Mouse (Mus musculus): Measurements from ENCODE around the gene Dennd4a. TPM values are rescaled to one million over a fixed set of nuclear protein-coding genes. Genes with fewer than 3 reads are reported as not detected.

Gene Dennd4a
- polyA plus RNA-seq, 1 experiment from 2014 or later = 9.5 TPM

GRCm38 (mm10) chr9:64791676-64792075, 19.5 kb upstream of the Dennd4a start:
- no peaks in the 10 kb centered on the region for H3K27me3 ChIP-seq (replicated peaks)

GRCm38 (mm10) chr9:64792379-64793274, 18.5 kb upstream of the Dennd4a start:
- H3K27me3 ChIP-seq (replicated peaks) = no peaks in the 10 kb centered on the region
- no peaks in the 10 kb centered on the region for H3K4me1 ChIP-seq
- no peak overlapping the region for H3K4me2 ChIP-seq
- peak; percentile 95 for ATAC-seq (ENCODE audit: insufficient read depth, low FRiP score, low read depth)
- no peak overlapping the region for H3K9ac ChIP-seq
- no peak overlapping the region for H3K4me3 ChIP-seq (replicated peaks)
- no peak overlapping the region for H3K27ac ChIP-seq
- no peaks in the 10 kb centered on the region for H3K9me3 ChIP-seq
- no peaks in the 10 kb centered on the region for H3K36me3 ChIP-seq
- 52% methylated on average over 10 of the region's 10 CpGs for WGBS

More at GRCm38 (mm10) chr9:64791676-64792075, 19.5 kb upstream of the Dennd4a start:
- Histone ChIP-seq H3K27ac (no peak overlapping the region), H3K9ac (no peak overlapping the region), H3K4me1 (no peaks in the 10 kb centered on the region), H3K36me3 (no peaks in the 10 kb centered on the region), H3K4me3 (replicated peaks) (no peak overlapping the region), H3K9me3 (no peaks in the 10 kb centered on the region), H3K4me2 (no peak overlapping the region)
- no peak for ATAC-seq (ENCODE audit: insufficient read depth, low FRiP score, low read depth)
- 46% methylated on average over 1 of the region's 1 CpGs for WGBS

GRCm38 (mm10) chr9:64793275-64793590, 17.9 kb upstream of the Dennd4a start:
- no peaks in the 10 kb centered on the region for H3K36me3 ChIP-seq
- H3K4me2 ChIP-seq = no peak overlapping the region
- no peaks in the 10 kb centered on the region for H3K9me3 ChIP-seq
- H3K9ac ChIP-seq = no peak overlapping the region
- no peak overlapping the region for H3K27ac ChIP-seq
- H3K4me1 ChIP-seq = no peaks in the 10 kb centered on the region
- H3K27me3 ChIP-seq (replicated peaks) = no peaks in the 10 kb centered on the region
- ATAC-seq (ENCODE audit: insufficient read depth, low FRiP score, low read depth) = no peak
- H3K4me3 ChIP-seq (replicated peaks) = no peak overlapping the region

DNA sequence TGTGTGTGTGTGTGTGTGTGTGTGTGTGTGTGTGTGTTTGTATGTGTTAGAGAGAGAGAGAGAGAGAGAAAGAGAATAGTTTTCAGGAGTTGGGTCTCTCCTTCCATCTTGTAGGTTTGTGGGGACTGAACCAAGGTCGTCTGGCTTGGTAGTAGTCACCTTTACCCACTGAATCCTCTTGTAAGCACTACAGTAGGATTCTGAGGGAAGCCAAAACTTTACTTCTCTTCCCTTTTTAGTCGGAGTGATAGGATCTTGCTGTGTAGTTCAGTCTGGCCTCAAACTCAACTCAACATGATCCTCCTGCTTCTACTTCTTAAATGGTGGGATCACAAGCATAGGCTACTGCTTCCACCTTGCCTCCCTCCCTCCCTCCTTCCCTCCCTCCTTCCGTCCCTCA, 17.3 kb upstream of the Dennd4a start:
- no peaks in the 10 kb centered on the region for H3K27me3 ChIP-seq (replicated peaks)

GRCm38 (mm10) chr9:64794448-64795420, 16.4 kb upstream of the Dennd4a start:
- Histone ChIP-seq H3K4me2 (no peak overlapping the region), H3K9me3 (no peaks in the 10 kb centered on the region), H3K27me3 (replicated peaks) (no peaks in the 10 kb centered on the region), H3K4me3 (replicated peaks) (no peak overlapping the region), H3K36me3 (no peaks in the 10 kb centered on the region), H3K27ac (0 out of 2 replicates have a peak overlapping the region, but pooled peaks have one; percentile 22), H3K9ac (no peak overlapping the region), H3K4me1 (no peaks in the 10 kb centered on the region)
- 72% methylated on average over 6 of the region's 6 CpGs for WGBS
- ATAC-seq (ENCODE audit: insufficient read depth, low FRiP score, low read depth) = no peak

More for the DNA sequence above, 17.3 kb upstream of the Dennd4a start:
- H3K4me2 ChIP-seq = no peak overlapping the region
- H3K4me1 ChIP-seq = no peaks in the 10 kb centered on the region
- H3K4me3 ChIP-seq (replicated peaks) = no peak overlapping the region
- H3K9ac ChIP-seq = no peak overlapping the region
- H3K36me3 ChIP-seq = no peaks in the 10 kb centered on the region
- 55% methylated on average over 3 of the region's 3 CpGs for WGBS
- no peak overlapping the region for H3K27ac ChIP-seq
- no peak for ATAC-seq (ENCODE audit: insufficient read depth, low FRiP score, low read depth)
- no peaks in the 10 kb centered on the region for H3K9me3 ChIP-seq

DNA sequence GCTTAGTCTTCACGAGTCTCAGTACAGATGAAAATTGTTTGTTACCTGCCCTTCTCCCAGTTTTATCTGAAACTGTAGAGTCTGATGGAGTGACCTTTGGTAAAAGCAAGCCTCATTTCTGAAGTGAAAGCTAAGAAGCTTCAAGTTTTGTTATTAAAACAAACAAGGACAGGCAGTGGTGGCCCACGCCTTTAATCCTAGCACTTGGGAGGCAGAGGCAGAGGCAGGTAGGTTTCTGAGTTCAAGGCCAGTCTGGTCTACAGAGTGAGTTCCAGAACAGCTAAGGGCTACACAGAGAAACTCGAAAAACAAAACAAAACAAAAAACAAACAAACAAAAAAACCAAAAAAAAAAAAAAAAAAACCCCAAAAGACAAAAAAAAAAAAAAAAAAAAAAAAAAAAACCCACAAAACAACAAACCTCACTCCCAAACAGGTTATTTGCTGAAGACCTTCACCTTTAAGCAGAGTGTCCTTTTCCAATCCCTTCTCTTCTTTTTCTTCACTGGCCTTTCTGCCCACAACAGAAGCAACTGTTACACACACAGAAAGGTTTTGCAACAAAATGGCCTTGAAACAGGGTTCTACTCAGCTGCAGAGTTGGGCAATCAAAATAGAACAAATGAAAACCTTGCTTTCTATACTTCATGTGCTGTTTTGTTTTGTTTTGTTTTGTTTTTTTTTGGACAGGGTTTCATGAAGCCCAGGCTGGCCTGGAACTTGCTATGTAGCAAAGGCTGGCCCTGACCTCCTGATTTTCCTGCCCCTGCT, 15.1 kb upstream of the Dennd4a start:
- WGBS = 66% methylated on average over 3 of the region's 3 CpGs

DNA sequence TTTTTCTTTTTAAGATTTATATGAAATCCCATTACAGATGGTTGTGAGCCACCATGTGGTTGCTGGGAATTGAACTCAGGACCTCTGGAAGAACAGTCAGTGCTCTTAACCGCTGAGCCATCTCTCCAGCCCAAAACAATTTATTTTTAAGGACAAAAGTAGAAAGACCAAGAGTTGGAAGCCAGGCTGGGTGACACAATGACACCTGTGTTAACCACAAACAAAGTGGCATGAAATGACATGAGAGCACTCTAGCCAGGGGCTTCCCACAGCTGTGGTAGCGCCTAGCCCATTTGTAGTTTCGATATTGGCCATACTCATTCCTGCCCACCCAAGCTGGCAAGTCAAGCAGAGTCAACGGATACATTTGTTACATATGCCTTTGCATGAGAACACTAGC, 13.7 kb upstream of the Dennd4a start:
- Histone ChIP-seq H3K9me3 (no peaks in the 10 kb centered on the region), H3K27ac (no peak overlapping the region), H3K9ac (no peak overlapping the region), H3K27me3 (replicated peaks) (no peaks in the 10 kb centered on the region), H3K36me3 (no peaks in the 10 kb centered on the region), H3K4me1 (no peaks in the 10 kb centered on the region), H3K4me2 (no peak overlapping the region), H3K4me3 (replicated peaks) (no peak overlapping the region)
- WGBS = 86% methylated on average over 4 of the region's 4 CpGs
- ATAC-seq (ENCODE audit: insufficient read depth, low FRiP score, low read depth) = no peak

More for the DNA sequence above, 15.1 kb upstream of the Dennd4a start:
- Histone ChIP-seq H3K36me3 (no peaks in the 10 kb centered on the region), H3K27me3 (replicated peaks) (no peaks in the 10 kb centered on the region), H3K4me1 (no peaks in the 10 kb centered on the region), H3K9me3 (no peaks in the 10 kb centered on the region), H3K4me2 (no peak overlapping the region), H3K27ac (0 out of 2 replicates have a peak overlapping the region, but pooled peaks have one; percentile 4), H3K9ac (no peak overlapping the region), H3K4me3 (replicated peaks) (no peak overlapping the region)
- no peak for ATAC-seq (ENCODE audit: insufficient read depth, low FRiP score, low read depth)

DNA sequence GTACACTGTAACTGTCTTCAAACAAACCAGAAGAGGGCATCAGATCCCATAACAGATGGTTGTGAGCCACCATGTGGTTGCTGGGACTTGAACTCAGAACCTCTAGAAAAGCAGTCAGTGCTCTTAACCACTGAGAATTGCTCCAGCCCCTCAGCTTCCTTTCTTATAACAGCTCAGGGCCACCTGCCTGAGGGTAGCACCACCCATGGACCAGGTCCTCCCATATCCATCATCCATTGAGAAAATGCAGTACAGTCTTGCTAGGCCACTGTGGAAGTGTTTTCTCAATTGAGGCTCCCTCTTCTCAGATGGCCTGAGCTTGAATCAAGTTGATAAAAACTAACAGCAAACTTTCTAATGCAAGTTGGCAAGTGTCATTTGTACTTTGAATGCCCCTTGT, 13.0 kb upstream of the Dennd4a start:
- no peak for ATAC-seq (ENCODE audit: insufficient read depth, low FRiP score, low read depth)
- no peaks in the 10 kb centered on the region for H3K27me3 ChIP-seq (replicated peaks)
- no peak overlapping the region for H3K4me3 ChIP-seq (replicated peaks)
- H3K9me3 ChIP-seq = no peaks in the 10 kb centered on the region
- no peaks in the 10 kb centered on the region for H3K36me3 ChIP-seq
- no peak overlapping the region for H3K9ac ChIP-seq
- no peak overlapping the region for H3K4me2 ChIP-seq
- H3K27ac ChIP-seq = no peak overlapping the region
- no peaks in the 10 kb centered on the region for H3K4me1 ChIP-seq

DNA sequence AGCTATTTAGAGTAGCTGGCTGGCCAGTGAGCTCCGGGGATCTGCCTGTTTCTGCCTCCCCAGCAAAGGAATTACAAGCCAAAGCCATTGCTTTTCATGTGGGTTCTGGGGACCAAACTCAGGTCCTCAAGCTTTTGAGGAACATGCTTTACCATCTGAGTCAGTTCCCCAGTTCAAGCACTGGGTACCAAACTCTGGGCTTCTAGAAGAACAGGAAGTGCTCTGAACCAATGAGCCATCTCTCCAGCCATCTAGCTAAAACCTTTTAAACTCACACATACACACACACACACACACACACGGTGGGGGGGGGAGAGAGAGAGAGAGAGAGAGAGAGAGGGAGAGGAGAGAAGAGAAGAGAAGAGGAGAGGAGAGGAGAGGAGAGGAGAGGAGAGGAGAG, 12.3 kb upstream of the Dennd4a start:
- Histone ChIP-seq H3K9ac (no peak overlapping the region), H3K27ac (no peak overlapping the region), H3K4me2 (no peak overlapping the region), H3K9me3 (no peaks in the 10 kb centered on the region), H3K36me3 (no peaks in the 10 kb centered on the region), H3K4me3 (replicated peaks) (no peak overlapping the region), H3K27me3 (replicated peaks) (no peaks in the 10 kb centered on the region), H3K4me1 (no peaks in the 10 kb centered on the region)
- ATAC-seq (ENCODE audit: insufficient read depth, low FRiP score, low read depth) = no peak
- WGBS = 82% methylated on average over 2 of the region's 2 CpGs

DNA sequence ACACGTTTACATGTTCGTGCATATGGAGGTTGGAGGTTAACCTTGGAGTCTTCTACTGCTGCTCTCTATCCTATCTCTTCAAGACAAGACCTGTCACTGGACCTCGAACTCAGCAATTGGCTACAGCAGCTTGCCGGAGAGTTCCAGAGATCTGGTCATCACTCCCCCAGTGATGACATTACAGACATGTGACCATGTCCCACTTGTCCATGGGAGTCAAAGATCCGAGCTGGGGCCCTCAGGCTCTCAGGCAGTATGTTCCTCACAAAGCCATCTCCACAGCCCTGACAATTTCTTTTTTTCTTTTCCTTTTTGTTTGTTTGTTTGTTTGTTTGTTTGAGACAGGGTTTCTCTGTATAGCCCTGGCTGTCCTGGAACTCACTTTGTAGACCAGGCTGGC, 11.6 kb upstream of the Dennd4a start:
- Histone ChIP-seq H3K27me3 (replicated peaks) (no peaks in the 10 kb centered on the region), H3K9me3 (no peaks in the 10 kb centered on the region), H3K4me3 (replicated peaks) (no peak overlapping the region), H3K36me3 (no peaks in the 10 kb centered on the region), H3K27ac (no peak overlapping the region), H3K9ac (no peak overlapping the region), H3K4me1 (no peaks in the 10 kb centered on the region), H3K4me2 (no peak overlapping the region)
- 88% methylated on average over 5 of the region's 5 CpGs for WGBS
- ATAC-seq (ENCODE audit: insufficient read depth, low FRiP score, low read depth) = no peak

DNA sequence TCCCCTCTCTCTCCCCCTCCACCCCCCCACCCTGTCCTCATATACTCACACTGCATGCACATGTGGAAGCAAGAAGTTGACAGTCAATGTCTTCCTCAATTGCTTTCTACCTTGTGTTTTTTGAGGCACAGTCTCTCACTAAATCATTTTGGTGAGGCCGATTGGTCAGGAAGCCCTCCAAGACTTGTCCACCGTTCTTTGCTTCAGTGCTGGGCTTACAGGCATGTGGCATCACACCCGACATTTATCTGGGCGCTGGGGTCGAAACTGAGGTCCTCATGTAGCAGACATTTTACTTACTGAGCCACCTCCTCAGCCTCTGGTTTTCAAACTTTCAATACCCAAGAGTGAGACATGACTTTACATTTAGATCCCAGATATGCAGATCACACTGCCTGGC, 8.6 kb upstream of the Dennd4a start:
- 83% methylated on average over 5 of the region's 5 CpGs for WGBS
- H3K27me3 ChIP-seq (replicated peaks) = no peaks in the 10 kb centered on the region
- no peaks in the 10 kb centered on the region for H3K4me1 ChIP-seq
- no peak overlapping the region for H3K4me2 ChIP-seq
- H3K36me3 ChIP-seq = no peaks in the 10 kb centered on the region
- no peaks in the 10 kb centered on the region for H3K9me3 ChIP-seq
- H3K9ac ChIP-seq = no peak overlapping the region
- no peak overlapping the region for H3K4me3 ChIP-seq (replicated peaks)
- no peak for ATAC-seq (ENCODE audit: insufficient read depth, low FRiP score, low read depth)
- H3K27ac ChIP-seq = no peak overlapping the region
